Mouse (Mus musculus) liver, postnatal 0 days (tissue): ENCODE results near the gene Rtl10. TPM values are rescaled to one million over a fixed set of nuclear protein-coding genes. Genes with fewer than 3 reads are reported as not detected.

ENCODE experiments used
- ATAC-seq: fragments of 200-750 bp; cut with Nextera tagmentation; 2 replicates; pipeline ENCODE4 v1.8.0; 2017; ENCODE audit warnings: mild to moderate bottlenecking, moderate library complexity
- DNase-seq: peaks from one replicate; pipeline ENCODE4 v3.0.0-alpha.2; 2016
- H3K27ac ChIP-seq: fragments of 300-500 bp; sonication (generic); 2 replicates; pipeline ENCODE4 v1.5.1; 2014; ENCODE audit warnings: antibody characterized with exemption, moderate library complexity, mild to moderate bottlenecking, low read depth
- H3K27me3 ChIP-seq: fragments of 300-500 bp; sonication (generic); 2 replicates; pipeline ENCODE4 v1.6.1; 2014; ENCODE audit warnings: low read length, control low read depth, mixed read lengths; ENCODE audit not compliant: insufficient read depth
- H3K36me3 ChIP-seq: fragments of 300-500 bp; sonication (generic); replicated peaks from 2 replicates; pipeline ENCODE4 v1.6.1; 2014; ENCODE audit warnings: mild to moderate bottlenecking, control low read depth, low read length, moderate library complexity, mixed read lengths; ENCODE audit not compliant: insufficient read depth
- H3K4me1 ChIP-seq: fragments of 300-500 bp; sonication (generic); 2 replicates; pipeline ENCODE4 v1.6.1; 2014; ENCODE audit warnings: antibody characterized with exemption, mild to moderate bottlenecking, control low read depth; ENCODE audit not compliant: insufficient read depth
- H3K4me2 ChIP-seq: fragments of 300-500 bp; sonication (generic); 2 replicates; pipeline ENCODE4 v1.6.1; 2014; ENCODE audit warnings: low read depth, mild to moderate bottlenecking, low read length, moderate library complexity, mixed read lengths
- H3K4me3 ChIP-seq: fragments of 300-500 bp; sonication (generic); 2 replicates; pipeline ENCODE4 v1.5.1; 2014; ENCODE audit warnings: low read depth, low read length
- H3K9ac ChIP-seq: fragments of 300-500 bp; sonication (generic); replicated peaks from 2 replicates; pipeline ENCODE4 v1.6.1; 2014; ENCODE audit warnings: mild to moderate bottlenecking, moderate library complexity
- H3K9me3 ChIP-seq: fragments of 300-500 bp; sonication (generic); 2 replicates; pipeline ENCODE4 v1.6.1; 2016; ENCODE audit warnings: mild to moderate bottlenecking, control low read depth, low read length, mixed read lengths
- CTCF ChIP-seq: sonication (generic); IDR thresholded peaks from 2 replicates; pipeline ENCODE4 v1.5.1; 2016; ENCODE audit warnings: antibody characterized with exemption, low read depth
- EP300 ChIP-seq: IDR thresholded peaks from 2 replicates; pipeline ENCODE4 v1.6.1; 2016; ENCODE audit warnings: antibody characterized with exemption, low read depth, mild to moderate bottlenecking
- WGBS: fragments of 180-500 bp; shearing (Covaris S2); extraction: QIAGEN DNeasy Blood & Tissue Kit; methylation state at CpG from one replicate; pipeline ENCODE4 v1.1.7; 2014; ENCODE audit not compliant: insufficient replicate concordance; 5-methylcytosine and 5-hydroxymethylcytosine counted together
- polyA plus RNA-seq: library from polyadenylated mRNA; unstranded; fragments of >200 nt; fragmentation: Nextera tagmentation; extraction: Ambion mirVana; gene quantifications from 2 replicates; pipeline ENCODE4 v1.2.1, GENCODE M21; 2015

Gene Rtl10
- polyA plus RNA-seq, 1 experiment from 2014 or later, result 0.59 TPM

DNA sequence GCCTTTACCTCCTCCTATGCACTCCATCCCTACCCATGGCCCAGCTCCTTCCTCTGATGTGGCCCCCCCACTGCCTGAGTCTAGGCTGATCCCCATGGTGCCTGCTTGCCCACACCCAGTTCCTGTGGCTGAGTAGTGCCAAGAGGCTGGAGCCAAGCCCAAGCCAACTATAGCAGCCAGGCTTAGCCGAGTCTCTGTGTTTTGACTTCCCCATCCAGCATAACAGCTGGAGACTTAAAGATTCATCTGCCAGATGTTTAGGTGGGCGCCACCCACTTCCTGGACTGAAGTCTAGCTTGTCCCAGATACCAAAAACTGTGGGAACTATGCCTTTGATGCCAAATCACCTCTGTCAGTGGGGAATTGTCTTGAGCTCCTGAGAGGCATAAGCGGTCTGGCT is 34.4 kb upstream of the Rtl10 start:
- DNase-seq (no peak), ATAC-seq (no peak)
- H3K4me1 ChIP-seq, result peaks cover 1% of the 10 kb centered on the region
- H3K9ac ChIP-seq, result no peak overlapping the region
- H3K4me2 ChIP-seq, result no peak overlapping the region
- TF ChIP-seq EP300 (no peak), CTCF (no peak)
- WGBS, result 61% methylated on average over 3 of the region's 3 CpGs
- H3K27me3 ChIP-seq, result no peaks in the 10 kb centered on the region
- no peaks in the 10 kb centered on the region for H3K9me3 ChIP-seq
- H3K36me3 ChIP-seq, result peaks cover 61% of the 10 kb centered on the region
- H3K4me3 ChIP-seq, result no peak overlapping the region
- H3K27ac ChIP-seq, result no peak overlapping the region

DNA sequence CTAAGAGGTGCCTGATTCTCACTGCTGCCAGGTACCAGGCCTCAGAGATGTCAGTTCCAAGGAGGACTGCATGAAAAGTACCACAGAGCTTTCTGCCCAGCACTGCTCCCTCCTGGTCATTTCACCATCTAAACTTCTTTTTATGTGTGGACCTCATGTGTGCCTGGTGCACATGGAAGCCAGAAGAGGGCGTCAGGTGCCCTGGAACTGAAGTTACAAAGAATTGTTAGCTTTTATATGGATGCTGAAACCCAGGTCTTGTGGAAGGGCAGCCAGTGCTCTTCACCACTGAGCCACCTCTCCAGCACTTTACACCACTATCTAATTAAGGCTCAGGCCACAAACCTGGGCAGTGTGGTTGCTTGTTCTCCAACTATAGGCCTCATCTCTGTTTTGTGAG is 27.9 kb upstream of the Rtl10 start:
- no peak for ATAC-seq
- Histone ChIP-seq H3K9ac (no peak overlapping the region), H3K4me1 (no peaks in the 10 kb centered on the region; the same call in 1 of the 2 replicates), H3K36me3 (peaks cover 72% of the 10 kb centered on the region), H3K27me3 (no peaks in the 10 kb centered on the region), H3K9me3 (no peaks in the 10 kb centered on the region), H3K27ac (no peak overlapping the region), H3K4me3 (no peak overlapping the region), H3K4me2 (no peak overlapping the region)
- TF ChIP-seq EP300 (no peak), CTCF (peak; percentile 40)
- DNase-seq, result no peak
- WGBS, result 46% methylated on average over 1 of the region's 1 CpGs

DNA sequence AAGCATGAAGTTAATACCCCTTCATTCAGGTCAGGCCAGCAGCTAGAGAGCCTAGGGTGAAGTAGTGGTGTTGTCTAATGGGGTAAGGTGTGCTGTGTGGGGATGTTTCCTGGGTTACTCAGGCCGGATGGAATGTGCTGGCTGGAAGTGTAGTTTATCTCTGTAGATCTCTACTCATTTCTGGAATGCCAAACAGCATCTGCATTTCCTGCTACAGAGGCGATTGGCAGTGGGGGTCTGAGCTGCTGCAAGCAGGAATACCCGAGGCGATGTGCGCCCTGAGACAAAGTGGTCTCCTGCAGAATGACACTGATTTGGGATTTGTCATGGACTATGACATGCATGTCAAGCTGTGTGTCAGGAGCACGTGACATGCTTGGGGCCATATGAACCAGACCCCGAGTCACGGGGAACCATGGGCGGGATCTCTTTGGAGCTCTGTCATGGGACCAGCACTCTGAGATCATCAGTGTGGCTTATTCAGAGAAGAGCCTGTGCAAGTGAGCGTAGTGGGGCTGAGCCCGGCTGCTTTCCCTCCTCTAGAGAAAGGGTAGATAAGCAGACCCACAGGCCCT is 27.2 kb upstream of the Rtl10 start:
- no peaks in the 10 kb centered on the region for H3K9me3 ChIP-seq
- H3K4me2 ChIP-seq, result no peak overlapping the region
- no peak for ATAC-seq
- DNase-seq, result no peak
- no peak overlapping the region for H3K27ac ChIP-seq
- no peaks in the 10 kb centered on the region for H3K27me3 ChIP-seq
- TF ChIP-seq EP300 (no peak), CTCF (no peak)
- 88% methylated on average over 11 of the region's 11 CpGs for WGBS
- H3K36me3 ChIP-seq, result peaks cover 75% of the 10 kb centered on the region
- no peak overlapping the region for H3K4me3 ChIP-seq
- H3K9ac ChIP-seq, result no peak overlapping the region; the same call in 1 of the 2 replicates
- no peaks in the 10 kb centered on the region; the same call in 1 of the 2 replicates for H3K4me1 ChIP-seq

DNA sequence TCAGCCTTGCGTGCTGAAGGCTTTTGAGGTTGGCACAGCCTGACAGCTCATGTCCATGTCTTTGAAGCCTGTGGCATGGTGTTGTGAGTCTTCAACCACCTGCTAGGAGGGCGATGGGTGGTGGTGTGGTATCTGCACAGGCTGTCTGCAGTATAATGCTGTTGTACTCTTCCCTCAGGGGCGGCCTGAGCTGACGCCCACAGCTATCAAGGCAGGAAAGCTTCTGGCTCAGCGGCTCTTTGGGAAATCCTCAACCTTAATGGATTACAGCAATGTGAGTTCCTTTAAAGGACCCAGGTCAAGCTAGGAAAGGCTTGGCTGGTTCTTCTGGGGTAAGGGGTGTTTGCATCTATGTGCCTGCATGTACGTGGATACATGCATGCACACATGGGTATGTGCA is 26.7 kb upstream of the Rtl10 start:
- Histone ChIP-seq H3K9ac (no peak overlapping the region; the same call in 1 of the 2 replicates), H3K4me3 (no peak overlapping the region), H3K27ac (no peak overlapping the region), H3K4me1 (no peaks in the 10 kb centered on the region; the same call in 1 of the 2 replicates), H3K27me3 (no peaks in the 10 kb centered on the region), H3K9me3 (no peaks in the 10 kb centered on the region), H3K36me3 (peaks cover 80% of the 10 kb centered on the region), H3K4me2 (no peak overlapping the region)
- no peak for TF ChIP-seq CTCF
- no peak for TF ChIP-seq EP300
- DNase-seq (no peak), ATAC-seq (no peak)
- 95% methylated on average over 6 of the region's 6 CpGs for WGBS

DNA sequence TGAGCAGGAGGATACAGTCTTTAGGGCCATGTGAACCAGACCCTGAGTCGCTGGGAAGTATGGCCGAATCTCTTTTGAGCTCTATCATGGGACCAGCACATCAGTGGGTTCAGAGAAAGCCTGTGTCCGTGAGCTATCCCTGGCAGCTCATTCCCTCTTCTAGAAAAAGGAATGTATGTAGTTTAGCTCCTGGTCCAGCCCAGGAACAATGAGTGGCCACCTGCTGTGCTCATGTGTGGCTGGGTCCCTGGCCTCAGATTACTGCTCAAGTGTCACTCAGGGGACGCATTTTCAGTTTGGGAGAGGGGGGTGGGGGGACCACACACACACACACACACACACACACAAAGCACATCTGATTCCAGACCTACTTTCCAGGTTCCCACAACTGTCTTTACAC is 26.3 kb upstream of the Rtl10 start:
- 96% methylated on average over 4 of the region's 4 CpGs for WGBS
- Histone ChIP-seq H3K9me3 (no peaks in the 10 kb centered on the region), H3K27ac (no peak overlapping the region), H3K4me3 (no peak overlapping the region), H3K27me3 (no peaks in the 10 kb centered on the region), H3K9ac (no peak overlapping the region), H3K4me1 (no peaks in the 10 kb centered on the region; the same call in 1 of the 2 replicates), H3K36me3 (peaks cover 82% of the 10 kb centered on the region), H3K4me2 (no peak overlapping the region)
- DNase-seq (no peak), ATAC-seq (no peak)
- TF ChIP-seq CTCF, result no peak
- no peak for TF ChIP-seq EP300

DNA sequence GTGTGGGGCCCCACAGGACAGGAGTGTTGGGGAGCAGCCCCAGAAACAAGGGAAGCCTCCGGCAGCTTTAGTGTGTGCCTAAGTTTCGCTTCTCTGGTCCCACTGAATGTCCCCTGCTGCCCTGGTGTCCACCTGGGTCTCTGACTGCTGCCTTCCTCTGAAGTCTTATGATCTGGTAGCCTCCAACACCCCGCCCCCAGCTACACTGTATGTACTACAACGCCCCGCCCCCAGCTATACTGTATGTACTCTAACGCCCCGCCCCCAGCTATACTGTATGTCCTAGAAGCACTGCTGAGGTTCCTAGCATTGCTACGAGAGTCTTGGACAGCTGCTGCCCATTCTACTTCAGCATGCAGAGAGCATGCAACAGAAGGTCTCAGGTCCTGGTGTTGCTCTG is 25.7 kb upstream of the Rtl10 start:
- H3K27ac ChIP-seq, result no peak overlapping the region
- H3K4me1 ChIP-seq, result no peaks in the 10 kb centered on the region
- H3K4me2 ChIP-seq, result no peak overlapping the region
- ATAC-seq (no peak), DNase-seq (no peak)
- peaks cover 85% of the 10 kb centered on the region for H3K36me3 ChIP-seq
- whole genome bisulfite sequencing, result 87% methylated on average over 8 of the region's 8 CpGs
- TF ChIP-seq EP300 (no peak), CTCF (no peak)
- H3K9me3 ChIP-seq, result no peaks in the 10 kb centered on the region
- H3K9ac ChIP-seq, result no peak overlapping the region
- H3K27me3 ChIP-seq, result no peaks in the 10 kb centered on the region
- no peak overlapping the region for H3K4me3 ChIP-seq
